Mouse (Mus musculus) liver, embryonic 12.5 days (tissue): ENCODE measurements around the gene Eapp. TPM values are rescaled to one million over a fixed set of nuclear protein-coding genes. Genes with fewer than 3 reads are reported as not detected.
A peak's percentile ranks its signal among the peaks of the same experiment; 100 is the strongest.
"Not testable (repeated sequence)": the region's sequence is repeated elsewhere in the genome, so short reads cannot be mapped to it uniquely, and the experiment has no call there.

Experiments
- ATAC-seq: fragments of 200-750 bp; cut with Nextera tagmentation; 2 replicates; pipeline ENCODE4 v1.8.0; 2017; ENCODE audit warnings: moderate number of reproducible peaks, mild to moderate bottlenecking, moderate library complexity
- H3K27ac ChIP-seq: fragments of 300-500 bp; sonication (generic); 2 replicates; pipeline ENCODE4 v1.5.1; 2016; ENCODE audit warnings: mild to moderate bottlenecking
- H3K27me3 ChIP-seq: fragments of 300-500 bp; sonication (generic); replicated peaks from 2 replicates; pipeline ENCODE4 v1.6.1; 2016; ENCODE audit warnings: mild to moderate bottlenecking, moderate library complexity
- H3K36me3 ChIP-seq: fragments of 300-500 bp; sonication (generic); 2 replicates; pipeline ENCODE4 v1.6.1; 2016; ENCODE audit warnings: mild to moderate bottlenecking, moderate library complexity
- H3K4me1 ChIP-seq: fragments of 300-500 bp; sonication (generic); 2 replicates; pipeline ENCODE4 v1.6.1; 2016
- H3K4me2 ChIP-seq: fragments of 300-500 bp; sonication (generic); 2 replicates; pipeline ENCODE4 v1.6.1; 2016; ENCODE audit warnings: mild to moderate bottlenecking, moderate library complexity
- H3K4me3 ChIP-seq: fragments of 300-500 bp; sonication (generic); 2 replicates; pipeline ENCODE4 v1.5.1; 2016; ENCODE audit warnings: mild to moderate bottlenecking, moderate library complexity
- H3K9ac ChIP-seq: fragments of 300-500 bp; sonication (generic); 2 replicates; pipeline ENCODE4 v1.6.1; 2016; ENCODE audit warnings: mild to moderate bottlenecking, moderate library complexity
- H3K9me3 ChIP-seq: fragments of 300-500 bp; sonication (generic); replicated peaks from 2 replicates; pipeline ENCODE4 v1.6.1; 2016; ENCODE audit warnings: mild to moderate bottlenecking, moderate library complexity
- WGBS: fragments of 180-500 bp; shearing (Covaris S2); methylation state at CpG from one replicate; pipeline ENCODE4 v1.1.7; 2016; ENCODE audit not compliant: insufficient replicate concordance; 5-methylcytosine and 5-hydroxymethylcytosine counted together
- polyA plus RNA-seq: library from polyadenylated mRNA; unstranded; fragments of >200 nt; fragmentation: Nextera tagmentation; extraction: Ambion mirVana; gene quantifications from 2 replicates; pipeline ENCODE4 v1.2.1, GENCODE M21; 2016

The Eapp gene
- 47.1 and 48.3 TPM in 2 replicates for polyA plus RNA-seq

GRCm38 (mm10) chr12:54695511-54696241 lies at the start of gene Eapp:
Gene Eapp (minus strand): TSS chr12:54695897.
- Histone ChIP-seq H3K4me3 (peak within 1 kb of the TSS; percentile 89), H3K9ac (peak within 1 kb of the TSS; percentile 92), H3K4me2 (peak within 1 kb of the TSS; percentile 87), H3K27ac (peak within 1 kb of the TSS; percentile 99), H3K4me1 (peaks cover 47% of the 10 kb centered on the region), H3K9me3 (no peaks in the 10 kb centered on the region), H3K36me3 (peaks cover 21% of the 10 kb centered on the region), H3K27me3 (no peaks in the 10 kb centered on the region)
- peak; percentile 88 for ATAC-seq
- under 1% methylated on average over 57 of the region's 57 CpGs for WGBS

GRCm38 (mm10) chr12:54738661-54739243 lies 43.1 kb upstream of the Eapp start:
- peak; percentile 13; the same call in 1 of the 2 replicates for ATAC-seq
- 0% methylated on average over 12 of the region's 33 CpGs for WGBS

GRCm38 (mm10) chr12:54737891-54738660 lies 42.4 kb upstream of the Eapp start:
- not testable (repeated sequence) for H3K4me1 ChIP-seq, H3K27ac ChIP-seq, H3K9ac ChIP-seq, H3K36me3 ChIP-seq, H3K4me3 ChIP-seq, H3K9me3 ChIP-seq, H3K4me2 ChIP-seq, H3K27me3 ChIP-seq
- no CpG with 5 or more reads among the region's 21 CpGs for WGBS
- ATAC-seq: peak; percentile 91

More at GRCm38 (mm10) chr12:54738661-54739243, 43.1 kb upstream of the Eapp start:
- not testable (repeated sequence) for H3K9me3 ChIP-seq, H3K4me3 ChIP-seq, H3K27ac ChIP-seq, H3K9ac ChIP-seq, H3K27me3 ChIP-seq, H3K4me1 ChIP-seq, H3K36me3 ChIP-seq
- peak overlapping the region; percentile 33; the same call in 1 of the 2 replicates for H3K4me2 ChIP-seq

- WGBS: 0% methylated on average over 8 of the region's 49 CpGs
- peak; percentile 68 for ATAC-seq
- H3K4me2 ChIP-seq: not testable (repeated sequence)
Observed at GRCm38 (mm10) chr12:54734307-54735131, 38.8 kb upstream of the Eapp start.

GRCm38 (mm10) chr12:54729140-54730059 lies 33.7 kb upstream of the Eapp start:
- H3K36me3 ChIP-seq, H3K27ac ChIP-seq, H3K4me1 ChIP-seq, H3K27me3 ChIP-seq, H3K9me3 ChIP-seq, H3K4me3 ChIP-seq, H3K9ac ChIP-seq: not testable (repeated sequence)
- peak overlapping the region; percentile 33; the same call in 1 of the 2 replicates for H3K4me2 ChIP-seq
- WGBS: no CpG with 5 or more reads among the region's 56 CpGs
- peak; percentile 86 for ATAC-seq

More at GRCm38 (mm10) chr12:54734307-54735131, 38.8 kb upstream of the Eapp start:
- H3K4me3 ChIP-seq, H3K9ac ChIP-seq, H3K36me3 ChIP-seq, H3K27ac ChIP-seq, H3K4me1 ChIP-seq, H3K27me3 ChIP-seq, H3K9me3 ChIP-seq: not testable (repeated sequence)

GRCm38 (mm10) chr12:54718871-54719786 lies 23.4 kb upstream of the Eapp start:
- no CpG with 5 or more reads among the region's 56 CpGs for WGBS
- not testable (repeated sequence) for H3K27ac ChIP-seq, H3K4me3 ChIP-seq, H3K9ac ChIP-seq, H3K27me3 ChIP-seq, H3K36me3 ChIP-seq, H3K4me2 ChIP-seq, H3K9me3 ChIP-seq, H3K4me1 ChIP-seq
- ATAC-seq: peak; percentile 86

- not testable (repeated sequence) for H3K4me2 ChIP-seq
Observed at GRCm38 (mm10) chr12:54717516-54717915, 21.8 kb upstream of the Eapp start.

GRCm38 (mm10) chr12:54713822-54714626 lies 18.3 kb upstream of the Eapp start:
- not testable (repeated sequence) for H3K36me3 ChIP-seq, H3K4me3 ChIP-seq, H3K27me3 ChIP-seq, H3K9ac ChIP-seq, H3K4me2 ChIP-seq, H3K27ac ChIP-seq, H3K4me1 ChIP-seq, H3K9me3 ChIP-seq
- ATAC-seq: peak; percentile 63
- WGBS: 0% methylated on average over 2 of the region's 48 CpGs

More at GRCm38 (mm10) chr12:54717516-54717915, 21.8 kb upstream of the Eapp start:
- not testable (repeated sequence) for H3K4me3 ChIP-seq, ATAC-seq, H3K9me3 ChIP-seq, H3K36me3 ChIP-seq, H3K4me1 ChIP-seq, H3K9ac ChIP-seq, H3K27ac ChIP-seq, H3K27me3 ChIP-seq
- WGBS: 71% methylated on average over 5 of the region's 11 CpGs

- H3K4me2 ChIP-seq: not testable (repeated sequence)
- ATAC-seq: peak; percentile 89
- 0% methylated on average over 5 of the region's 8 CpGs for WGBS
Observed at GRCm38 (mm10) chr12:54710494-54710879, 14.8 kb upstream of the Eapp start.

More at GRCm38 (mm10) chr12:54710494-54710879, 14.8 kb upstream of the Eapp start:
- H3K4me3 ChIP-seq, H3K9me3 ChIP-seq, H3K4me1 ChIP-seq, H3K9ac ChIP-seq, H3K36me3 ChIP-seq, H3K27me3 ChIP-seq: not testable (repeated sequence)
- 0 out of 2 replicates have a peak overlapping the region, but pooled peaks have one; percentile 65 for H3K27ac ChIP-seq
